In the genomic region with DNA sequence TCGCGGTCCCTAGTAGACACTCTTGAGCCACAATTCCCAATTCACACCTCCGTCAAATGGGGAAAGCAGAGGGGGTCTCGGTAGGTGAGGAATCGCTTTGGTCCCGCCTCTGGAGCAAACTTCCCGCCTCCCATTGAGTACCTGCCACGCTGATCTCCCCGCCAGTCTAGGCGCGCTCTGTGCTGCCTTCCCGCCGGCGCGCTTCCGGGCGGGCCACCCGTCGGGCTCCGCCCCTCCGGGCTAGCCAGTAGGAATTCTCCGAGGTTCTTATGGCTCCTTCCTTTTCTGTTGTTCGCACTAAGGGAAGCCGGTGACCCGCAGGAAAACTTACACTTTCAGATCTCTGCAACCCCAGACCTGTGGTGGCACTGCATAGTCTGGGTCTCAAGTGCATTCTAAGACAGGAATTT, we compare ENCODE assay signal across 8 mouse cellular contexts. TPM values are rescaled to one million over a fixed set of nuclear protein-coding genes. Genes with fewer than 3 reads are reported as not detected.
DNase-seq lines count a peak whose midpoint lies in the region; ATAC-seq and TF ChIP-seq lines count a peak whose summit lies in the region.

A gene (minus strand): TSS at position 198 of the 410 bp plus-strand sequence.

- peaks cover 55% of the 10 kb centered on the region for H3K36me3 ChIP-seq in G1E (replicated peaks)
- H3K36me3 ChIP-seq in heart, embryonic 10.5 days = peaks cover 44% of the 10 kb centered on the region
- peaks cover 16% of the 10 kb centered on the region; the same call in 1 of the 2 replicates for H3K36me3 ChIP-seq in kidney, embryonic 16.5 days (ENCODE audit: insufficient read depth, low read length)
- H3K36me3 ChIP-seq in splenic B cell, adult 2 months (ENCODE audit: control insufficient read depth, insufficient read depth, low read length, poor library complexity, severe bottlenecking) = peaks cover 3% of the 10 kb centered on the region; the same call in 1 of the 2 replicates

- H3K4me2 ChIP-seq in kidney, embryonic 16.5 days (replicated peaks; ENCODE audit: low read depth, low read length) = peak within 1 kb of the TSS; percentile 89

- H3K4me1 ChIP-seq in G1E (ENCODE audit: insufficient read depth, low read depth, low read length) = peaks cover 69% of the 10 kb centered on the region
- peaks cover 47% of the 10 kb centered on the region for H3K4me1 ChIP-seq in heart, embryonic 10.5 days
- peaks cover 29% of the 10 kb centered on the region for H3K4me1 ChIP-seq in kidney, embryonic 16.5 days (ENCODE audit: insufficient read depth, low read length)

- DNase-seq in 3T3-L1 (ENCODE audit: low read depth, low spot score) (peak; percentile 76), G1E (ENCODE audit: low spot score) (peak; percentile 88)
- DNase-seq in cerebellum, postnatal 25 days = peak; percentile 28 to 55
- DNase-seq in heart, embryonic 10.5 days (ENCODE audit: low spot score) = peak; percentile 92
- peak; percentile 79 to 86 for DNase-seq in lung, postnatal 4 days
- peak; percentile 53 for DNase-seq in splenic B cell, adult 2 months (ENCODE audit: low read depth, low spot score)
- no peak for DNase-seq in left cerebral cortex, postnatal 36 days (ENCODE audit: low spot score in 2 of 2)

- H3K27me3 ChIP-seq in G1E (ENCODE audit: insufficient read depth, low read length) = no peaks in the 10 kb centered on the region; the same call in 1 of the 2 replicates
- no peaks in the 10 kb centered on the region for H3K27me3 ChIP-seq in heart, embryonic 10.5 days (ENCODE audit: insufficient read depth, poor library complexity, severe bottlenecking)
- no peaks in the 10 kb centered on the region for H3K27me3 ChIP-seq in kidney, embryonic 16.5 days (ENCODE audit: insufficient read depth, low read length)
- H3K27me3 ChIP-seq in splenic B cell, adult 2 months (ENCODE audit: control insufficient read depth, insufficient read depth, low read length, poor library complexity, severe bottlenecking) = no peaks in the 10 kb centered on the region

- under 1% methylated on average over 25 of the region's 25 CpGs for WGBS in heart, embryonic 10.5 days
- under 1% methylated on average over 25 of the region's 25 CpGs for WGBS in kidney, embryonic 16.5 days

- TF ChIP-seq CTCF in G1E (IDR thresholded peaks at IDR 0.05; ENCODE audit: low read depth, low read length) = no peak

- H3K9ac ChIP-seq in kidney, embryonic 16.5 days (replicated peaks; ENCODE audit: low read length) = peak within 1 kb of the TSS; percentile 66

- intact Hi-C loops in left cerebral cortex, postnatal 36 days (cut with DNase I) = no loop called here

- no peaks in the 10 kb centered on the region for H3K9me3 ChIP-seq in G1E (replicated peaks)
- no peaks in the 10 kb centered on the region for H3K9me3 ChIP-seq in heart, embryonic 10.5 days
- no peaks in the 10 kb centered on the region for H3K9me3 ChIP-seq in kidney, embryonic 16.5 days (ENCODE audit: low read length)

- peak within 1 kb of the TSS; percentile 75 for H3K4me3 ChIP-seq in G1E (ENCODE audit: low read depth, low read length)
- H3K4me3 ChIP-seq in heart, embryonic 10.5 days = peak within 1 kb of the TSS; percentile 66
- H3K4me3 ChIP-seq in kidney, embryonic 16.5 days (ENCODE audit: low read length) = peak within 1 kb of the TSS; percentile 54

- peak; percentile 15; the same call in 1 of the 2 replicates for ATAC-seq in G1E (ENCODE audit: extremely low read depth, insufficient number of reproducible peaks, low FRiP score, poor library complexity, severe bottlenecking)
- peak; percentile 57 for ATAC-seq in kidney, embryonic 16.5 days (ENCODE audit: low FRiP score, low TSS enrichment)

- H3K27ac ChIP-seq in heart, embryonic 10.5 days = peak within 1 kb of the TSS; percentile 88
- peak within 1 kb of the TSS; percentile 68; the same call in 1 of the 2 replicates for H3K27ac ChIP-seq in kidney, embryonic 16.5 days (ENCODE audit: low read length)

RNA-seq across cellular contexts. Expression of the gene that starts here (rescaled TPM):
- total RNA-seq in G1E (2014; fragmentation: Nextera tagmentation) (22.9 and 29.6 TPM in 2 replicates), G1E (2017) (8.8 and 8.9 TPM in 2 replicates)
- 40.1 and 59.6 TPM in 2 replicates for polyA plus RNA-seq in G1E (2012)
- 18.0 and 18.2 TPM in 2 replicates for polyA plus RNA-seq in heart, embryonic 10.5 days (2016; fragmentation: Nextera tagmentation; extraction: Ambion mirVana)
- polyA plus RNA-seq in kidney, embryonic 16.5 days (2015; fragmentation: Nextera tagmentation; extraction: Ambion mirVana) = 11.4 and 12.6 TPM in 2 replicates
- total RNA-seq in left cerebral cortex, postnatal 36 days (2021) = 1 to 10 TPM in 1 of 2 experiments, under 1 TPM in 1; 0.76 to 1.9 TPM

Comparison
In these comparisons a context has a peak if more than half of its experiments do, and no peak if none do; other contexts are left out.
1. DNase-seq: peak in 3T3-L1 (single experiment), G1E (single experiment), cerebellum, postnatal 25 days (2 of 2), heart, embryonic 10.5 days (single experiment), lung, postnatal 4 days (2 of 2) and splenic B cell, adult 2 months (single experiment); none in left cerebral cortex, postnatal 36 days (0 of 2).
2. Peak in every context shown above with its lines, with median percentiles within 50 percentile points of each other: H3K4me3 ChIP-seq.